In the genomic region with DNA sequence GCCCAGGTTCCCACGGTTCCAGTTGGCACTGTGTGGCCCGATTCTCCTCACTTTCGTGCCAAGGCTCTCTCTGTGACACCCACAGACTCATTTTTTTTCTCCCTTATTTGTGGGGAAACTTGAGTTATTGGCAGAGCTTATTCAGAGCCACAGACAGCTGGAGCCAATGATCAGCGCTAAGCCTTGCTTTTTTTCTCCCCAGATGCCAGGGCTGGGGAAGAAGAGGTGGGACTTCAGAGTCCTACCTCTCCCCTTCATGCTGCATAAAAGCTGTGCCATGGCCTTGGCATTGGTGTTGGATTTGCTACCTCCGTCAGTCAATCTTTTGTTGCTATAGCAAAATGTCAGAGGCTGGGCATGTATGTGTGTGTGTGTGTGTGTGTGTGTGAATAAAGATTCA, we compare ENCODE assay signal across 27 mouse cellular contexts.
"Had no signal": no experiment of that assay in that cellular context is flagged by ENCODE, and none has a peak within 500 bp of the region (broad histone marks: within the 10 kb centered on the region; RNA-seq: fewer than 3 reads in every experiment).

No protein-coding gene starts in this region.

- H3K9me3 ChIP-seq: hindbrain, embryonic 10.5 days; hindbrain, embryonic 12.5 days; intestine, embryonic 15.5 days; kidney, embryonic 15.5 days; limb, embryonic 10.5 days; limb, embryonic 12.5 days had no signal

- H3K27ac ChIP-seq: gastrocnemius, adult 2 months; heart, adult 2 months; hindbrain, embryonic 10.5 days; hindbrain, embryonic 12.5 days; hindbrain, embryonic 14.5 days; intestine, embryonic 15.5 days; kidney, embryonic 15.5 days; kidney, postnatal 0 days; left cerebral cortex, adult 2 months; limb, embryonic 10.5 days; limb, embryonic 12.5 days had no signal

- H3K27me3 ChIP-seq: hindbrain, embryonic 12.5 days; intestine, embryonic 15.5 days; kidney, embryonic 15.5 days; limb, embryonic 12.5 days had no signal

- ATAC-seq: forebrain, embryonic 16.5 days; hindbrain, embryonic 16.5 days; inflammation-experienced regulatory T-cells, adult 6 months; intestine, embryonic 15.5 days; intestine, postnatal 0 days had no signal

- H3K4me3 ChIP-seq: gastrocnemius, adult 2 months; heart, adult 2 months; hindbrain, embryonic 10.5 days; hindbrain, embryonic 12.5 days; intestine, embryonic 15.5 days; kidney, embryonic 15.5 days; left cerebral cortex, adult 2 months; limb, embryonic 10.5 days; limb, embryonic 12.5 days had no signal

- H3K9ac ChIP-seq: hindbrain, embryonic 12.5 days; hindbrain, embryonic 14.5 days; intestine, embryonic 15.5 days; kidney, embryonic 15.5 days; limb, embryonic 12.5 days had no signal

- H3K36me3 ChIP-seq: hindbrain, embryonic 10.5 days; hindbrain, embryonic 12.5 days; intestine, embryonic 15.5 days; kidney, embryonic 15.5 days; limb, embryonic 10.5 days; limb, embryonic 12.5 days had no signal

- H3K4me1 ChIP-seq: hindbrain, embryonic 12.5 days; intestine, embryonic 15.5 days; kidney, embryonic 15.5 days had no signal

- DNase-seq: gastrocnemius, adult 2 months; gastrocnemius, postnatal 10 days; gastrocnemius, postnatal 25 days; heart, adult 2 months; heart, postnatal 10 days; heart, postnatal 4 days; kidney, adult 2 months; kidney, adult 9 months; kidney, postnatal 14 days; kidney, postnatal 36 days; layer of hippocampus, adult 9-11 months; layer of hippocampus, postnatal 36 days; liver had no signal

- H3K4me2 ChIP-seq: heart, embryonic 11.5 days; hindbrain, embryonic 12.5 days; hindbrain, embryonic 14.5 days; intestine, embryonic 15.5 days; kidney, embryonic 15.5 days; limb, embryonic 12.5 days had no signal
